Mouse (Mus musculus) heart, adult 2 months (tissue): ENCODE measurements around the gene Slc4a1ap. TPM values are rescaled to one million over a fixed set of nuclear protein-coding genes. Genes with fewer than 3 reads are reported as not detected.

Experiments
- DNase-seq, 2 experiments: peaks; one replicate each; pipeline ENCODE4 v3.0.0; 2021
- H3K27ac ChIP-seq: fragments of 200-600 bp; 2 replicates; pipeline ENCODE4 v1.8.1; 2022
- H3K27me3 ChIP-seq: fragments of 200-500 bp; 2 replicates; pipeline ENCODE4 v1.6.1; 2012; ENCODE audit warnings: mild to moderate bottlenecking, low read length, inconsistent platforms, mixed read lengths; ENCODE audit not compliant: control insufficient read depth, insufficient read depth
- H3K36me3 ChIP-seq: fragments of 200-500 bp; 2 replicates; pipeline ENCODE4 v1.6.1; 2012; ENCODE audit warnings: low read length, inconsistent platforms; ENCODE audit not compliant: control insufficient read depth, insufficient read depth
- H3K4me1 ChIP-seq: fragments of 200-500 bp; 2 replicates; pipeline ENCODE4 v1.6.1; 2011; ENCODE audit warnings: low read length; ENCODE audit not compliant: control insufficient read depth, insufficient read depth
- H3K4me3 ChIP-seq: fragments of 200-600 bp; 2 replicates; pipeline ENCODE4 v1.8.1; 2022
- H3K79me2 ChIP-seq: fragments of 200-500 bp; replicated peaks from 2 replicates; pipeline ENCODE4 v1.6.1; 2012; ENCODE audit warnings: mild to moderate bottlenecking, inconsistent platforms, low read length, moderate library complexity, mixed read lengths; ENCODE audit not compliant: control insufficient read depth, insufficient read depth
- H3K9ac ChIP-seq: fragments of 200-500 bp; 2 replicates; pipeline ENCODE4 v1.6.1; 2012; ENCODE audit warnings: low read depth, mild to moderate bottlenecking, control low read depth, inconsistent platforms, low read length, mixed read lengths
- CTCF ChIP-seq: fragments of 200-600 bp; IDR thresholded peaks from 2 replicates; pipeline ENCODE4 v1.8.1; 2022; ENCODE audit warnings: antibody characterized with exemption, mild to moderate bottlenecking, moderate library complexity
- EP300 ChIP-seq: fragments of 200-500 bp; IDR thresholded peaks from 2 replicates; pipeline ENCODE4 v1.6.1; 2011; ENCODE audit warnings: low read depth, low read length, control low read depth; ENCODE audit not compliant: insufficient read depth
- POLR2A ChIP-seq: fragments of 200-500 bp; IDR thresholded peaks from 2 replicates; pipeline ENCODE4 v1.6.1; 2011; ENCODE audit warnings: mild to moderate bottlenecking, low read depth, low read length, control low read depth; ENCODE audit not compliant: insufficient read depth
- WGBS: fragments of 180-500 bp; shearing (Covaris S2); methylation state at CpG from one replicate; pipeline ENCODE4 v1.1.7; 2018; 5-methylcytosine and 5-hydroxymethylcytosine counted together
- intact Hi-C: fragments of 180-260 bp; cut with DNase I; formaldehyde crosslinking; loops from one replicate; pipeline ENCODE4 v1.15.1; 2025
- polyA plus RNA-seq: library from polyadenylated mRNA; depleted of rRNA; stranded (reverse); fragments of >200 nt; gene quantifications from 2 replicates; pipeline ENCODE4 v1.2.3, GENCODE M21; 2012
- total RNA-seq, 2 experiments: library from RNA; stranded (reverse); gene quantifications; 2 replicates each; pipeline ENCODE4 v1.2.3; 2021

Gene Slc4a1ap
- total and polyA plus RNA-seq, 3 experiments = 7.5 to 22.6 (median 20.8) TPM

GRCm38 (mm10) chr5:31573722-31574121, 46.9 kb downstream of the Slc4a1ap start:
- TF ChIP-seq CTCF (no peak), POLR2A (no peak), EP300 (no peak)
- Histone ChIP-seq H3K79me2 (no peaks in the 10 kb centered on the region), H3K27me3 (no peaks in the 10 kb centered on the region), H3K27ac (no peak overlapping the region), H3K4me3 (no peak overlapping the region), H3K9ac (no peak overlapping the region), H3K36me3 (peaks cover under 1% of the 10 kb centered on the region), H3K4me1 (peaks cover 12% of the 10 kb centered on the region)
- WGBS = 90% methylated on average over 3 of the region's 3 CpGs
- DNase-seq = no peak
- intact Hi-C loops = loop anchor here (5.0 kb wide), 1 partner anchor 304 kb away; no protein-coding TSS in a partner anchor

GRCm38 (mm10) chr5:31576539-31576975, 49.8 kb downstream of the Slc4a1ap start:
- intact Hi-C loops = no loop called here
- TF ChIP-seq CTCF (no peak), EP300 (no peak), POLR2A (no peak)
- 35% methylated on average over 7 of the region's 7 CpGs for WGBS
- H3K36me3 ChIP-seq = no peaks in the 10 kb centered on the region
- peak in 1 of 2 experiments; percentile 39 for DNase-seq
- H3K27me3 ChIP-seq = no peaks in the 10 kb centered on the region
- no peaks in the 10 kb centered on the region for H3K79me2 ChIP-seq
- H3K4me1 ChIP-seq = peaks cover 8% of the 10 kb centered on the region
- H3K27ac ChIP-seq = no peak overlapping the region
- H3K4me3 ChIP-seq = no peak overlapping the region
- H3K9ac ChIP-seq = no peak overlapping the region

GRCm38 (mm10) chr5:31581263-31581662, 54.5 kb downstream of the Slc4a1ap start:
- no peak for DNase-seq
- Histone ChIP-seq H3K27me3 (no peaks in the 10 kb centered on the region), H3K79me2 (no peaks in the 10 kb centered on the region), H3K4me1 (peaks cover 2% of the 10 kb centered on the region), H3K9ac (no peak overlapping the region), H3K36me3 (no peaks in the 10 kb centered on the region), H3K27ac (no peak overlapping the region), H3K4me3 (no peak overlapping the region)
- TF ChIP-seq EP300 (no peak), CTCF (no peak), POLR2A (no peak)
- WGBS = 70% methylated on average over 6 of the region's 6 CpGs
- intact Hi-C loops = no loop called here

- Histone ChIP-seq H3K4me3 (no peak overlapping the region), H3K79me2 (no peaks in the 10 kb centered on the region), H3K27ac (no peak overlapping the region), H3K36me3 (no peaks in the 10 kb centered on the region), H3K27me3 (no peaks in the 10 kb centered on the region), H3K4me1 (no peaks in the 10 kb centered on the region), H3K9ac (no peak overlapping the region)
- WGBS = 40% methylated on average over 3 of the region's 3 CpGs
- TF ChIP-seq CTCF (no peak), POLR2A (no peak), EP300 (no peak)
- DNase-seq = no peak
- intact Hi-C loops = no loop called here
Measured at GRCm38 (mm10) chr5:31581932-31582331, 55.1 kb downstream of the Slc4a1ap start.

- H3K27ac ChIP-seq = no peak overlapping the region
- no peak overlapping the region for H3K9ac ChIP-seq
- no peaks in the 10 kb centered on the region for H3K27me3 ChIP-seq
- intact Hi-C loops = no loop called here
- no peaks in the 10 kb centered on the region for H3K79me2 ChIP-seq
- no peaks in the 10 kb centered on the region for H3K36me3 ChIP-seq
- 0 out of 2 replicates have a peak, but pooled peaks cover 2% of the 10 kb centered on the region for H3K4me1 ChIP-seq
- H3K4me3 ChIP-seq = no peak overlapping the region
- no peak for DNase-seq
- 89% methylated on average over 2 of the region's 2 CpGs for WGBS
- TF ChIP-seq POLR2A = no peak
- no peak for TF ChIP-seq CTCF
- TF ChIP-seq EP300 = no peak
Measured at GRCm38 (mm10) chr5:31583261-31583660, 56.5 kb downstream of the Slc4a1ap start.

GRCm38 (mm10) chr5:31585526-31585925, 58.7 kb downstream of the Slc4a1ap start:
- no peaks in the 10 kb centered on the region for H3K36me3 ChIP-seq
- intact Hi-C loops = no loop called here
- no peak overlapping the region for H3K4me3 ChIP-seq
- DNase-seq = no peak
- no peak for TF ChIP-seq EP300
- no peak for TF ChIP-seq POLR2A
- no peak for TF ChIP-seq CTCF
- 93% methylated on average over 4 of the region's 4 CpGs for WGBS
- 0 out of 2 replicates have a peak, but pooled peaks cover 2% of the 10 kb centered on the region for H3K4me1 ChIP-seq
- H3K79me2 ChIP-seq = no peaks in the 10 kb centered on the region
- H3K27me3 ChIP-seq = no peaks in the 10 kb centered on the region
- no peak overlapping the region for H3K27ac ChIP-seq
- no peak overlapping the region for H3K9ac ChIP-seq
